Mouse (Mus musculus) CH12.LX (cell line): Measurements from ENCODE around the gene Celf2. TPM values are rescaled to one million over a fixed set of nuclear protein-coding genes. Genes with fewer than 3 reads are reported as not detected.

Experiments
- DNase-seq: peaks from one replicate; pipeline ENCODE4 v3.0.0-alpha.2; 2013; ENCODE audit errors: extremely low read depth
- H3K27ac ChIP-seq: 2 replicates; pipeline ENCODE4 v1.5.1; 2012; ENCODE audit warnings: low read depth, mild to moderate bottlenecking, control low read depth, moderate library complexity; ENCODE audit not compliant: insufficient read depth
- H3K27me3 ChIP-seq: replicated peaks from 2 replicates; pipeline ENCODE3; 2012; ENCODE audit warnings: inconsistent platforms
- H3K36me3 ChIP-seq, 2 experiments: replicated peaks in 1 of 2; 2 replicates each; pipeline versions ENCODE3 to v1.6.1; 2012; ENCODE audit warnings: inconsistent platforms in 1 of 2, low read length in 1 of 2, mild to moderate bottlenecking in 1 of 2, mixed read lengths in 1 of 2, moderate library complexity in 1 of 2; ENCODE audit not compliant: control insufficient read depth in 1 of 2, insufficient read depth in 1 of 2
- H3K4me1 ChIP-seq, 2 experiments: 2 replicates each; pipeline ENCODE4 v1.6.1; 2012; ENCODE audit warnings: inconsistent platforms in 1 of 2, moderate library complexity in 1 of 2; ENCODE audit not compliant: insufficient read depth in 2 of 2, control insufficient read depth in 1 of 2
- H3K4me2 ChIP-seq: 2 replicates; pipeline ENCODE4 v1.6.1; 2012; ENCODE audit warnings: low read depth, mild to moderate bottlenecking, control low read depth; ENCODE audit not compliant: poor library complexity, insufficient read depth, severe bottlenecking
- H3K4me3 ChIP-seq, 3 experiments: fragments of 150-350 bp in 1 of 3; sonication (generic) in 1 of 3; replicated peaks in 1 of 3; 2 replicates each; pipeline versions ENCODE3 to v1.5.1; 2011 to 2012; ENCODE audit warnings: low read depth in 2 of 3, low read length in 2 of 3, mild to moderate bottlenecking in 2 of 3, moderate library complexity in 2 of 3, control low read depth in 1 of 3, improper control_type of control experiment in 1 of 3, inconsistent platforms in 1 of 3, mixed read lengths in 1 of 3; ENCODE audit not compliant: poor library complexity in 1 of 3
- H3K79me2 ChIP-seq: replicated peaks from 2 replicates; pipeline ENCODE4 v1.6.1; 2012; ENCODE audit warnings: mild to moderate bottlenecking, moderate library complexity; ENCODE audit not compliant: control insufficient read depth, poor library complexity, insufficient read depth, severe bottlenecking; ENCODE audit errors: extremely low read depth
- H3K9ac ChIP-seq: 2 replicates; pipeline ENCODE4 v1.6.1; 2012; ENCODE audit warnings: low read depth, mild to moderate bottlenecking, control low read depth, moderate library complexity; ENCODE audit not compliant: insufficient read depth
- H3K9me3 ChIP-seq: replicated peaks from 2 replicates; pipeline ENCODE3; 2012; ENCODE audit warnings: low read length, inconsistent platforms, mixed read lengths
- BHLHE40 ChIP-seq: IDR thresholded peaks from 2 replicates; pipeline ENCODE4 v1.6.1; 2011; ENCODE audit warnings: mild to moderate bottlenecking, low read depth, low read length, improper control_type of control experiment
- CHD1 ChIP-seq: IDR thresholded peaks from 2 replicates; pipeline ENCODE4 v1.6.1; 2012; ENCODE audit warnings: low read depth, low read length, improper control_type of control experiment, inconsistent platforms
- CTCF ChIP-seq, 2 experiments: IDR thresholded peaks in 1 of 2; conservative IDR thresholded peaks in 1 of 2; 2 replicates each; pipeline ENCODE4 v1.5.1; 2011 to 2012; ENCODE audit warnings: low read depth in 2 of 2, low read length in 2 of 2, improper control_type of control experiment in 1 of 2, inconsistent platforms in 1 of 2, mild to moderate bottlenecking in 1 of 2, moderate library complexity in 1 of 2
- E2F4 ChIP-seq: IDR thresholded peaks from 2 replicates; pipeline ENCODE4 v1.6.1; 2011; ENCODE audit warnings: low read depth, low read length, improper control_type of control experiment; ENCODE audit not compliant: insufficient replicate concordance
- EP300 ChIP-seq: IDR thresholded peaks from 2 replicates; pipeline ENCODE4 v1.6.1; 2011; ENCODE audit warnings: low read length, improper control_type of control experiment
- HCFC1 ChIP-seq: IDR thresholded peaks from 2 replicates; pipeline ENCODE4 v1.6.1; 2012; ENCODE audit warnings: low read depth, mild to moderate bottlenecking, inconsistent platforms, low read length, improper control_type of control experiment
- JUN ChIP-seq: IDR thresholded peaks from 2 replicates; pipeline ENCODE4 v1.6.1; 2011; ENCODE audit warnings: low read depth, mild to moderate bottlenecking, low read length, improper control_type of control experiment, moderate library complexity; ENCODE audit not compliant: insufficient read depth
- MAFK ChIP-seq: IDR thresholded peaks from 2 replicates; pipeline ENCODE4 v1.6.1; 2011; ENCODE audit warnings: low read length, improper control_type of control experiment; ENCODE audit not compliant: insufficient replicate concordance
- MAX ChIP-seq: IDR thresholded peaks from 2 replicates; pipeline ENCODE4 v1.6.1; 2011; ENCODE audit warnings: low read length, improper control_type of control experiment
- MEF2A ChIP-seq: IDR thresholded peaks from 2 replicates; pipeline ENCODE4 v1.6.1; 2014; ENCODE audit warnings: low read depth, mild to moderate bottlenecking, inconsistent platforms, low read length, improper control_type of control experiment, borderline replicate concordance
- MXI1 ChIP-seq: IDR thresholded peaks from 2 replicates; pipeline ENCODE4 v1.6.1; 2011; ENCODE audit warnings: mild to moderate bottlenecking, low read depth, low read length, improper control_type of control experiment
- MYC ChIP-seq: IDR thresholded peaks from 2 replicates; pipeline ENCODE4 v1.6.1; 2011; ENCODE audit warnings: low read depth, mild to moderate bottlenecking, improper control_type of control experiment, low read length
- NELFE ChIP-seq: IDR thresholded peaks from 2 replicates; pipeline ENCODE4 v1.6.1; 2011; ENCODE audit warnings: low read depth, low read length, improper control_type of control experiment
- PAX5 ChIP-seq: IDR thresholded peaks from 2 replicates; pipeline ENCODE4 v1.6.1; 2012; ENCODE audit warnings: low read length, inconsistent platforms, mixed read lengths
- RCOR1 ChIP-seq: conservative IDR thresholded peaks from 2 replicates; pipeline ENCODE4 v1.6.1; 2012; ENCODE audit warnings: low read depth, mild to moderate bottlenecking, inconsistent platforms, low read length, improper control_type of control experiment
- SMC3 ChIP-seq: IDR thresholded peaks from 2 replicates; pipeline ENCODE4 v1.6.1; 2011; ENCODE audit warnings: low read depth, low read length, improper control_type of control experiment
- TBP ChIP-seq: conservative IDR thresholded peaks from 2 replicates; pipeline ENCODE4 v1.6.1; 2011; ENCODE audit warnings: low read depth, low read length, improper control_type of control experiment
- TCF12 ChIP-seq: IDR thresholded peaks from 2 replicates; pipeline ENCODE4 v1.6.1; 2014; ENCODE audit warnings: low read depth, mild to moderate bottlenecking, inconsistent platforms, low read length, improper control_type of control experiment
- USF2 ChIP-seq: conservative IDR thresholded peaks from 2 replicates; pipeline ENCODE4 v1.6.1; 2011; ENCODE audit warnings: low read depth, low read length, improper control_type of control experiment
- ZMIZ1 ChIP-seq: IDR thresholded peaks from 2 replicates; pipeline ENCODE4 v1.6.1; 2012; ENCODE audit warnings: low read depth, mild to moderate bottlenecking, inconsistent platforms, low read length, improper control_type of control experiment
- dilution Hi-C: fragments of 300-500 bp; cut with MboI; formaldehyde crosslinking; loops from 2 replicates; pipeline ENCODE4 v1.14.3; 2020; ENCODE audit warnings: low sequenced_read_pairs; ENCODE audit not compliant: extremely low pct_unique_long_range_greater_than_20kb, extremely low pct_ligation_motif_present
- in situ Hi-C: fragments of 300-500 bp; cut with MboI; formaldehyde crosslinking; loops from 3 replicates; pipeline ENCODE4 v1.14.3; 2019; ENCODE audit warnings: low sequenced_read_pairs, low pct_ligation_motif_present, low pct_unique_long_range_greater_than_20kb, mixed read lengths
- polyA plus RNA-seq: library from polyadenylated mRNA; unstranded; fragments of >175 nt; gene quantifications from 2 replicates; pipeline ENCODE4 v1.2.1, GENCODE M21; 2012; ENCODE audit warnings: low read depth; ENCODE audit not compliant: insufficient read length
- total RNA-seq, 2 experiments: library from RNA; depleted of rRNA; stranded (reverse); fragments of 300-350 nt in 1 of 2; fragments of >200 nt in 1 of 2; gene quantifications; 2 replicates each; pipeline ENCODE4 v1.2.3; 2012 to 2014

Celf2 gene
- total and polyA plus RNA-seq, 3 experiments = 51.0 to 143 (median 103) TPM

DNA sequence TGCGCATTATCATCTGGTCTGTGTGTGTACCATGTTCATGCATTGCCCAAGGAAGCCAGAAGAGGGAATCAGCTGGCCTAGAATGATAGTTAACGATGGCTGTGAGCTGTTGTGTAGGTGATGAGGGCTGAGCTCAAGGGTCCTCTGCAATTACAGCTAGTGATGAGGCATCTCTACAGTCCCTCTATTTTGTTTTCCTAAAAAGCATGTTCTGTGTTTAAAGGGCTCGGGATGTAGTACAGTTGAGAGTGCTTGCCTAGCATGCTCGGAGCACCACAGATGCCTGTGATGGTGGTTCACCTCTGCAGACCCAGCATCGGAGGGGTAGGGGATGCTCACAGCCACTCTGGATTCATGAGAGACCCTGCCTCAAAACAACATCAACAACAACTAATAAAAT, 416.7 kb downstream of the Celf2 start:
- dilution Hi-C loops = no loop called here
- Histone ChIP-seq H3K36me3 (no peaks in the 10 kb centered on the region), H3K4me1 (no peaks in the 10 kb centered on the region), H3K9me3 (no peaks in the 10 kb centered on the region), H3K4me2 (no peak overlapping the region), H3K9ac (no peak overlapping the region), H3K27ac (no peak overlapping the region), H3K4me3 (no peak overlapping the region), H3K79me2 (no peaks in the 10 kb centered on the region), H3K27me3 (no peaks in the 10 kb centered on the region)
- no peak for DNase-seq
- no peak for TF ChIP-seq TCF12
- peak in 1 of 2 experiments; percentile 27; a peak in 1 of 4 replicates for TF ChIP-seq CTCF (conservative IDR thresholded peaks at IDR 0.05 in 1 of 2, IDR thresholded peaks at IDR 0.05 in 1 of 2; ENCODE audit: low read depth in 2 of 2, low read length in 2 of 2)
- in situ Hi-C loops = no loop called here

DNA sequence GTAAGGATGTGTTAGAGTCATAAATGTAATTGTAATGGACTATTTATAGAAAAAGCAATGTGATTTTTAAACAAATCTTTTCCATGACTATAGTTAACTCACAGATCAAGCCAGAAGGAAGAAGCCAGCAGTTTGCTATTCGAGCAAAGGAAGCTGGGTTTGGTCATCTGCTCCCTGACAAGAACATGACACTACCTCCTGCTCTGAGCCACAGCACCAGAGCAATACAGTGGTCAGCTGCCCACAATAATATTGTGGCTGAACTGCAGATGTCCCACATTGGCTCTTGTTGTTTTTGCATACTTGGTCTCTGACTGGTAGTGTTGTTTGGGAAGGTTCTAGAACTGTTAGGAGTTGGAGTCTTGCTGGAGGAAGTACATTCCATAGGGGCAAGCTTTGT, 418.9 kb downstream of the Celf2 start:
- Histone ChIP-seq H3K36me3 (no peaks in the 10 kb centered on the region), H3K4me1 (0 out of 4 replicates have a peak, but pooled peaks cover 0 to 2% of the 10 kb centered on the region in 2 experiments), H3K9me3 (no peaks in the 10 kb centered on the region), H3K4me3 (no peak overlapping the region), H3K4me2 (no peak overlapping the region), H3K27me3 (no peaks in the 10 kb centered on the region), H3K9ac (no peak overlapping the region), H3K79me2 (no peaks in the 10 kb centered on the region), H3K27ac (no peak overlapping the region)
- dilution Hi-C loops (no loop called here), in situ Hi-C loops (no loop called here)
- no peak for DNase-seq
- TF ChIP-seq MAFK (no peak), RCOR1 (no peak), MYC (no peak), ZMIZ1 (no peak), JUN (no peak), CTCF (conservative IDR thresholded peaks at IDR 0.05 in 1 of 2, IDR thresholded peaks at IDR 0.05 in 1 of 2; ENCODE audit: low read depth in 2 of 2, low read length in 2 of 2) (no peak), EP300 (no peak)

DNA sequence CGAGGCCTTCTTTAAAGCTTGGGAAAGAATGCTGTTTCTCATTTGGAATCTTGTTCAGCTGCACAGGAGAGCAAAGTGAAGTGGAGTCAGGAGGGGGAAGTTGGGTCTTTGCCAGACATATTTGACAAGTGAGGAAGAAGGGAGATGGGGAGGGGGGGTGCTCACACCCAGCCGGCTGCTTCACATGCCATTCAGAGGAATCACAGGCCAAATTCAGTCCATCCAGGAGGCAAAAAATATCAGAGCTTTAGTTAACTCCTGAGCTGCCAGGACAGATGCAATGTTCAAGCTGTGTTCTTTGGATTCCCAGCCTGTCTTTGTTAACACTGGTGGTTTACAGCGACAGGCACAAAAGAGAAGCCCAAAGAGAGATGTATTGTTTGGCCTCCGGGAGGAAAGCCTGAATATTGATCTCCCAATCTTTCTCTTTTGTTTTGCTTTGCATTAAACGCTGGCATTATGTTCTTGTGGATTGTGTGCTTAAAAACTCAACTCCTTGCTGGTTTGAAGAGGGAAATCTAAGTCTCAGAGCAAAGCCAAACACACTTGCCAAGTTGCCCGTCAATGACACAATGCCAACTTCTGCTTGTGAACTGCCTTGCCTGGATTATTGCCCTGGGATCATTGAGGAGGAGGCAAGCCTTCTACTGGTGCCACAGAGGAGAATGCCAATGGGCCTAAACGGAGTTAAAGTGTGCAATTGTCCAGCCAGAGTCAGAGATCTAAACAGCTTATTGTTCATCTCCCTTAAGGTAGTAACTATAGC, 420.1 kb downstream of the Celf2 start:
- peaks cover 0 to 2% of the 10 kb centered on the region in 2 experiments; a peak in 1 of 4 replicates for H3K4me1 ChIP-seq
- dilution Hi-C loops (no loop called here), in situ Hi-C loops (no loop called here)
- no peaks in the 10 kb centered on the region for H3K9me3 ChIP-seq
- H3K27ac ChIP-seq = no peak overlapping the region
- TF ChIP-seq MYC = no peak
- TF ChIP-seq PAX5 = no peak
- no peak for TF ChIP-seq USF2
- TF ChIP-seq TBP = no peak
- TF ChIP-seq EP300 = no peak
- no peak for TF ChIP-seq MXI1
- no peak for TF ChIP-seq CHD1
- TF ChIP-seq MAX = no peak
- TF ChIP-seq E2F4 = no peak
- no peak for TF ChIP-seq RCOR1
- no peak for TF ChIP-seq NELFE
- TF ChIP-seq BHLHE40 = no peak
- no peak for TF ChIP-seq SMC3
- TF ChIP-seq MEF2A = no peak
- no peak for TF ChIP-seq HCFC1
- no peaks in the 10 kb centered on the region for H3K79me2 ChIP-seq
- no peaks in the 10 kb centered on the region for H3K36me3 ChIP-seq
- H3K4me2 ChIP-seq = no peak overlapping the region
- no peaks in the 10 kb centered on the region for H3K27me3 ChIP-seq
- no peak overlapping the region for H3K4me3 ChIP-seq
- no peak for DNase-seq
- H3K9ac ChIP-seq = no peak overlapping the region
